Mouse (Mus musculus) right cerebral cortex, adult 18-20 months (tissue): ENCODE results near the gene Cyp2j9.
"Not testable (repeated sequence)": the region's sequence is repeated elsewhere in the genome, so short reads cannot be mapped to it uniquely, and the experiment has no call there.

ENCODE experiments used
- DNase-seq: peaks from one replicate; pipeline ENCODE4 v3.0.0; 2022; ENCODE audit warnings: mixed read lengths

The Cyp2j9 gene

GRCm38 (mm10) chr4:96590911-96591790, at the start of gene Cyp2j9:
Gene Cyp2j9, minus strand, starts transcription at chr4:96591578.
- peak; percentile 17 for DNase-seq

- DNase-seq, result no peak
Observed at GRCm38 (mm10) chr4:96635455-96635854, 44.1 kb upstream of the Cyp2j9 start.

DNA sequence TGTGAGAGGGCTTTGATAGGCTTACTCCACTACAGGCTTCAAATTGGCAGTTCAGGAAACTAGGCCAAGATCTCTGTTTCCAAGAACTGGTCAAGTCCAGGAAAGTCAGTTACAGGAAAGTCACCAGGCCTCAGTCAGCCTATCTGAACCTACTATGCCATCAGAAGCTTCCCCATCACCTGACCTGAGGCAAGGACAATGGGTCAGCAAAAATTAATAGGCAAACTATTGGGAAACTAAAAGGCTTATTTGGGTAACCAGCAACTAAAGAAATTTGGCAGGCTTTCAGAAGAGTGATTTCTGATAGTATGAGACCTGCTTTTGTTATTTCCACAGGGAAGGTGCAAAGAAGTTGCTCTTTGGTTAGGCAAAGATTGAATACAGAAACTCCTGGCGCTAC, 31.1 kb upstream of the Cyp2j9 start:
- no peak for DNase-seq

GRCm38 (mm10) chr4:96591791-96592150, 393 bp upstream of the Cyp2j9 start:
- DNase-seq, result peak; percentile 70

DNA sequence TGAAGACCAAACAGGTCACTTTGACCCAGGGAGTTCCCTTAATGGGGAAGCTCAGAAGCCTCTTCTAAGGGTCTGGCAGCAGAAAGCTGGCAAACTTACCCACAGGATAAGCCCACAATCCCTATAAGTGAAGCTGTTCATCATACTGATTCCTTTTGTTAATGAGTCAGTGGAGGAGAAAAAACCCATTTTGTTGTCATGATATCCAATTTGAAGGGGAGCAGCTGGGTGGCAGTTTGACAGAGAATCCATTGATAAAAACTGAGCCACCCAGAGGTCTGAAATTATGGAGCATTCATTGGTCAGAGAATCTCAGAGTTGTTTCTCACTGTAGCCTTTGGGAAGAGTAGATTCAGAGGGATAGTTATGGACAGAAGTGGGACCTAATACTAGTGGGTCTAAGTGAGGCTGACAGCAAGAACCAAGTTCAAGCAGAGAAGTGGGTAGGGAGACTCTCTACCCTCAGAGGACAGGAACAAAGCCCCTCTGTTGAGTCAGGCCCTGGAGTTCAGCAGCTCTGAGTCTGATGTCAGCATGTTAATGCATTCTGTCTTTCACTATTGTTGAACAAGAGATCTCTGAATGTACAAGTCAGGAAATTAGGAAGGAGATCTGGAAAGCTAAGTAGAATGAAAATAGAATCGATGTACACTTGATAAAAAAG, 9.8 kb downstream of the Cyp2j9 start:
- peak; percentile 21 for DNase-seq

- DNase-seq, result not testable (repeated sequence)
Observed at GRCm38 (mm10) chr4:96580351-96580750, 11.0 kb downstream of the Cyp2j9 start.

DNA sequence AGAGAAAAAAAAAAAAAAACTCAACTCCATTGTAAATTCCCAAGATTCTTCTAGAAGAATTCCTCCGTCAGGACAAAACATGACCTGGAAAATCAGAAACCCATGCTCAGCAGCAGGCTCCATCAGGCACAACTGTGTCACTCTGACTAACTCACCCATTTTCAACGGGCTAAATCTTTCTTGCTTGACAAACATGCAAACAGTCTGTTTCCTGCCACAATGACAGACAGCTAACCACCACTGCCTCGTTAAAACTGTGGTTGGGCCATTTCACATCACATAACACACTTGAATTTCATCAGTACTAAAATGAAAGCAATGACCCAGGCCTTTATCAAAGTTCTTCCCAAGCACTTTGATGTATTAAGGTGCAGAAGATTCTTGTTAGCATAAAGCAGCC, 21.9 kb downstream of the Cyp2j9 start:
- DNase-seq, result no peak

DNA sequence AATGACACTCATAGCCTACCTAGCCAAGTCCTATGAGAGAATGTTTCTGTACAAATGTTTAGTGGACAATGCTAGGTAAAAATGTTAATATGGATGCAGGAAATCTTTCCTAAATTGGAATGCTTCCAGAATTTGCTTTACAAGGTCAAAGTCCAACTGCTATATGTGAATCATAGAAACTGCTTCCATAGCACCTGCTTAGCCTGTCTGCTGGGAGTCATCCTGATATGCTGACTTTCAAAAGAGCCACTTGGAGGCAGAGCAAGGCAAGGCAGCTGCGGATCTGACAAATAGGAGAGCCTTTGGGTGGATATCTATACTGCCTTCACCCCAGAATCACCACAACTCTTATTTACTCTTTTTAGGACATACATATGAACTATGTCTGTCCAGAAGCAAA, 23.4 kb downstream of the Cyp2j9 start:
- DNase-seq, result no peak

GRCm38 (mm10) chr4:96565808-96566207, 25.6 kb downstream of the Cyp2j9 start:
- DNase-seq, result no peak

DNA sequence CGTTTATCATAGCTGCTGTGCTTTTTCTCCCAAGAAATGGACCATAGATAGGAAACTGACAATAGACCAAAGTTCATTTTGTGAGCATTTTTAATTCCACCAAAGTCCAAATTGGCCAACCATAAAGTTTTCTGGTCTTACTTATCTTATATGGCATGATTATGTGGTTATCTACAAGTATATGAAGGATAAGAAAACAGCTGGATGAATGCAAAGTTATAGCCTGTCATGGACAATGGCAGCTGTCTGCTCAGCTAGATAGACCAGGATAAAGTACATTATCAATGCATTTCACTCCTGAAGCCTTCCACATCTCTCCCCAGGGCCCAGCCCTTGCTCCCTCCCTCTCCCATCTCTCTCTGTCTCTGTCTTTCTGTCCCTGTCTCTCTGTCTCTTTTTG, 30.9 kb downstream of the Cyp2j9 start:
- no peak for DNase-seq

DNA sequence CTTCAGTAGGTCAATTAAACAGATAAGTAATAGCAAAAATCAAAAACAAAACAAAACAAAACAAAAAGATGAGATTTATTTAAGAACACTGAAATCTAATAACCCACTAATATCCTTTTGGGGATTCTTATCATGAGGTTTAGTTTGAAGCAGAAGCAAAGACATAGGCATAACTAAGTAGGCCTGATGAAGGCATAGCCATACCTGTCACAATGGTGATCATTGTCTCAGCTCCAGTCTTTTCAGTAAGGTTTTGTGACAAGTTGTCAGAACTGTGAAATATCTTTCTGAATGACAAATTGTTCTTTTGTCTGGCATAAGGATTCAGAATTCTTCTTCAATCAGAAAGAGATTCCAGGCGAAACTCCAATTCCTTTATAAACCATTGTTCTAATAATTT, 31.6 kb downstream of the Cyp2j9 start:
- DNase-seq, result no peak

DNA sequence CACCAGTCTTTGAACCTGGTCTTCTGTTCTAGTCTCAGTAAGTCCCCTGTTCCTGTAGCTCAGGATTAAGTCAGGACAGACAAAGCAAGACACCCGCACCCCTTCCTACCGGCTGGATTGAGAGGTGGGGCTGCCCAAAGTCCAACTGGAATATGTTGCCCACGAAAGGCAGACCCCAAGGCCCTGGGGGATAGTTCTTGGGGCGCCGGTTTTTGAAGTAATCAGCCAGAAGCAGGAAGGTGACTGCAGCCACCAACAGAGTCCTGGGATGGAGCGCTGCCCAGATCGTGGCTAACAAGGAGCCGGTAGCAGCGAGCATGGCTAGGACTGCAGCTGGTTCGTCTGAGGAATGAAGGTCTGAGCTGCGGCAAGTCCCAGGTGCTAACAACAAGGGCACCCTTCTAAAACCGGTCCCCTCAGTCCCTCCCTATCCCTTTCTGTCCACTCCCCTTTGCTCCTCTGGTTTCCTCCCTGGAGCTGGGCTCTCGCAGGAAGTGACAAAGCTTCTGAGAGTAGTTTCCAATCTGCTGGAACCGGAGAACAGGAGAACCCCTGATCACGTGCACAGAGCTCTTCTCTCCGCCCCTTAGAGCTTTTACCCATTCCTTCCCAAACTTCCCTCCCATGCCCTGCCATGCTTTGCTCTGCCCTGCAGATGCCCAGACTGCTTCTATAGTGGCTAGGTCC, 38.1 kb downstream of the Cyp2j9 start, which contains the start of gene Cyp2j6:
Cyp2j6 (minus strand) TSS at position 529 of the 687 bp plus-strand sequence.
- peak; percentile 56 for DNase-seq

DNA sequence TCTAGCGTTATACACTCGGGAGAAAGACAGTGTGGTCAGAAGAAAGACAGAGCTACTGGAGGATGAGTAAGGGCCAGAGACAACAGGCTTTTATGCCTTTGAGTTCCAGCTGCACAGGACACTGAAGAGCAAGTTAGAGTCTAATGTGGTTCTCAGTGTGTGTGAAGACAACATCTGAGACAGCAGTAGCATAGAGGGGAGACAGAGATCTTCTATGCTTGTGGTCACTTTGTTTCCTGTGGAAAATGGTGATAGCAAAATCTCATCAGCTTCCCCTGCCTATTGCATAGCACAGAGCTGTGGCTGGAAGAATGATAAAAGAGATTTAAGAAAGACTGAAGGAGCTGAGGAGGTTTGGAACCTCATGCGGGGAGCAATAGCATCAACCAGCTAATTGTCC, 39.8 kb downstream of the Cyp2j9 start:
- DNase-seq, result no peak

DNA sequence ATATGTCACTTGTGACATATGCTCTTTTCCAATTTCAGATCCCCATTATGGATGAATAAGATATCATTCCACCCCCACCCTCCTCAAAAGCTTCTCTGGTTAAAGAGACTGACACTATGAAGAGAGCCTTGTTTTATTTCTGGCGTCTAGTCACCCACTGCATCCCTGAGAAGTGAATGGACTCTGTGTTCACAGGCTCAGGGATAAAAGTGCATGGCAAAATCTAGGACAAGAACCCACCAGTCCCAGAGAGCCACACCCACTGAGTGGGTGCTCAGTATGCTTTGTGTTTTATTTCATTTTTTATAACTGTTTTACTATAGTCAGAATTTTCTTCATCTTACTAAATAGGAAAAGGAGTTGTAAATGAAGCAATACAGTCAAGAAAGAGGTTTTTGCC, 45.4 kb downstream of the Cyp2j9 start:
- DNase-seq, result peak; percentile 54

DNA sequence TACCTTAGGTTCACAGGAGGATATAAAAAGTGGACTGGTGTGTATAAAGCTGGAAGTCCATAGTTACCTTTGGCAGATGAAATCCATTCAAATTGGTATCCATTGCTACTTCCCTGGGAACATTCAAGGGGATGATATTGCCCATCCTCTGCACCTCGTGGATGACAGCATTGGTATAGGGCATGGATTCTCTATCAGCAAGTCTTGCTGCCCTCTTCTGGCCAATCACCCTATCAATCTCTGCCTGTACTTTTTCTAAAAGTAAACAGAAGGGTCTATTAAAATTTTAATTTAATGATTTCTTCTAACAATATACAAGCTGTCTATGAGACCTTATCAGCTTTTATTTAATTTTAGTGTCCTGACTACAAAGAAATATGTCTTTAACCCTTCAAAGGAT, 65.6 kb downstream of the Cyp2j9 start:
- peak; percentile 15 for DNase-seq

GRCm38 (mm10) chr4:96522256-96522655, 69.1 kb downstream of the Cyp2j9 start:
- no peak for DNase-seq
